Comparison of ENCODE assay signal across 7 mouse cellular contexts in the genomic region with DNA sequence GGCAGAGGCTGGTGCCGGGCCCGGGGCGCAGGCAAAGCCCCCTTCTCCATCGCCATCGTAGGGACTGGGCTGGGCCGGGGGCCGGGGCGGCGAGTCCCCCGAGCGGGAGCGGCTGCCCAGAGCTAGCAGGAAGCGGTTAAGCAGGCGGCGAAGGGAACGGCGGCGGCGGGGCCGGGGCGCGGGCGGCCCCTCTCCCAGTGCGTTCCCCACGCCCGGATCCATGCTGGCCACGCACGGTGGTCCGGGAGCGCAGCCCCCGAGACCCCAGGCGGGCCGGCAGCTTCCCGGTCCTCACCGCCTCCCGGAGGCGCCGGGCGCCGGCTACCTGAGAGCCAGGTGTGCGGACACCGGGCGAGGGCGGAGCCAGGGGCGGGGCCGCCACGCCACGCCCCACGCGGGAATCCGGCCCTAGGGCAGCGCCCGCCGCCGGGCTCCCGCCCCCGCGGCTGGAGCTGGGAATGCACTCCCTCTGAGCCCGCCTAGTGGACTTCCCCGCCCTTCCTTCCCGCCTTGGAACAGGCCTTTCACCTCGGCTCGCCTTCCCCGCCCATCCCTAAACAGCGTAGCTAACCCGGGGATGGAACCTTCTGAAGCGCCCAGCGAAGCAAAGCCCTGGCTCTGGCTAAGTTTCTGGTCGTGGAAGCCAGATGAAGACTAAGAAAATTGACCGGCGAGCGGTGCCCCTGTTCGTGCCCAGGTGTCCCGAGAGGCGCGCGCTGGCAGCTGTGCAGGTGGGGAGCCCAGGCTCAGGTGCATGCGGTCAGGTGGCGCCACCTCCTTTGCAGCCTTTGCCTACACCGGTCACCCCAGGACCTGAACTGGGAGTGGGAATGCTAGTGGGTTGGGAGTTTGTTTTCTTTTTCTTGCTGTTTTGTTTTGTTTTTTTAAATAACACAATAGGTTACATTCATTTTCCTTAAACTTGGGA. TPM values are rescaled to one million over a fixed set of nuclear protein-coding genes. Genes with fewer than 3 reads are reported as not detected.
DNase-seq lines count a peak whose midpoint lies in the region; ATAC-seq and TF ChIP-seq lines count a peak whose summit lies in the region.

A gene (minus strand): TSS at position 327 of the 928 bp plus-strand sequence.

- DNase-seq in Patski (ENCODE audit: low read depth, low spot score) = no peak
- DNase-seq in gastrocnemius, postnatal 10 days = peak; percentile 47
- DNase-seq in hindbrain, postnatal 0 days (ENCODE audit: low spot score) = peak; percentile 53
- peak; percentile 46 for DNase-seq in liver, adult 2 months (ENCODE audit: extremely low read depth, low read depth, low spot score)
- peak; percentile 6 for DNase-seq in naive thymus-derived CD4-positive, alpha-beta T cell, adult 2 months (ENCODE audit: low read depth)
- peak; percentile 38 for DNase-seq in thymus, postnatal 14 days

- POLR2A ChIA-PET in Patski (lab: Charles Lee) = interaction anchor here (1.4 to 1.6 kb wide), 3 partner anchors 12 to 95 kb away, joined by 4 to 6 read pairs (median 4); no protein-coding TSS in a partner anchor

- in situ Hi-C loops in Patski (cut with MboI; ENCODE audit: low pct_unique_long_range_greater_than_20kb) = loop anchor here (5.0 kb wide), 1 partner anchor 100 kb away; no protein-coding TSS in a partner anchor

- TF ChIP-seq POLR2A in bone marrow macrophage, adult 2 months (IDR thresholded peaks at IDR 0.05; ENCODE audit: borderline replicate concordance, low read depth, low read length) = no peak
- TF ChIP-seq POLR2A in liver, adult 2 months (IDR thresholded peaks at IDR 0.05; ENCODE audit: extremely low read depth, insufficient read depth, low read length) = no peak

- no peaks in the 10 kb centered on the region for H3K27me3 ChIP-seq in Patski
- H3K27me3 ChIP-seq in hindbrain, postnatal 0 days (ENCODE audit: insufficient read depth, low read length) = peaks cover 8% of the 10 kb centered on the region; the same call in 1 of the 2 replicates
- no peaks in the 10 kb centered on the region for H3K27me3 ChIP-seq in liver, adult 2 months (ENCODE audit: control insufficient read depth, insufficient read depth, low read length)

- H3K9ac ChIP-seq in hindbrain, postnatal 0 days (replicated peaks; ENCODE audit: low read length) = peak within 1 kb of the TSS; percentile 60
- H3K9ac ChIP-seq in liver, adult 2 months (ENCODE audit: low read depth, low read length) = peak within 1 kb of the TSS; percentile 37; the same call in 1 of the 2 replicates

- TF ChIP-seq CTCF in Patski (IDR thresholded peaks at IDR 0.05) = peak; percentile 9
- TF ChIP-seq CTCF in bone marrow macrophage, adult 2 months (IDR thresholded peaks at IDR 0.05; ENCODE audit: low read depth, low read length) = no peak
- TF ChIP-seq CTCF in hindbrain, postnatal 0 days (IDR thresholded peaks at IDR 0.05; ENCODE audit: low read depth) = no peak
- peak; percentile 31 for TF ChIP-seq CTCF in liver, adult 2 months (IDR thresholded peaks at IDR 0.05; ENCODE audit: low read depth, low read length)

- peak; percentile 84 for ATAC-seq in Patski
- peak; percentile 65; the same call in 1 of the 2 replicates for ATAC-seq in hindbrain, postnatal 0 days

- H3K9me3 ChIP-seq in hindbrain, postnatal 0 days (ENCODE audit: low read length) = no peaks in the 10 kb centered on the region

- no peaks in the 10 kb centered on the region for H3K79me2 ChIP-seq in liver, adult 2 months (ENCODE audit: control insufficient read depth, insufficient read depth, low read length)

- H3K27ac ChIP-seq in bone marrow macrophage, adult 2 months (ENCODE audit: insufficient read depth, low read depth, low read length) = no peak within 1 kb of the TSS
- no peak within 1 kb of the TSS; the same call in 1 of the 2 replicates for H3K27ac ChIP-seq in hindbrain, postnatal 0 days
- H3K27ac ChIP-seq in liver, adult 2 months (replicated peaks; ENCODE audit: insufficient read depth, low read depth, low read length) = no peak within 1 kb of the TSS

- peak within 1 kb of the TSS; percentile 98 for H3K4me2 ChIP-seq in hindbrain, postnatal 0 days (ENCODE audit: low read depth, low read length)

- peak within 1 kb of the TSS; percentile 59 for H3K4me3 ChIP-seq in bone marrow macrophage, adult 2 months (ENCODE audit: insufficient read depth, low read length)
- H3K4me3 ChIP-seq in hindbrain, postnatal 0 days (ENCODE audit: low read length) = peak within 1 kb of the TSS; percentile 57
- H3K4me3 ChIP-seq in liver, adult 2 months (ENCODE audit: insufficient read depth, low read depth, low read length) = peak within 1 kb of the TSS; percentile 48

- WGBS in hindbrain, postnatal 0 days = 0% methylated on average over 73 of the region's 80 CpGs
- under 1% methylated on average over 71 of the region's 80 CpGs for WGBS in liver, adult 2 months

- H3K4me1 ChIP-seq in bone marrow macrophage, adult 2 months (ENCODE audit: control insufficient read depth, insufficient read depth, low read length) = no peaks in the 10 kb centered on the region
- H3K4me1 ChIP-seq in hindbrain, postnatal 0 days (ENCODE audit: insufficient read depth, low read length) = no peaks in the 10 kb centered on the region
- H3K4me1 ChIP-seq in liver, adult 2 months (ENCODE audit: control insufficient read depth, insufficient read depth, low read length) = no peaks in the 10 kb centered on the region; the same call in 1 of the 2 replicates

- H3K36me3 ChIP-seq in hindbrain, postnatal 0 days (ENCODE audit: insufficient read depth, low read length) = no peaks in the 10 kb centered on the region
- no peaks in the 10 kb centered on the region for H3K36me3 ChIP-seq in liver, adult 2 months (ENCODE audit: control insufficient read depth, insufficient read depth, low read length)

- CTCF ChIA-PET in Patski (lab: Charles Lee) = interaction anchor here (1.2 to 2.0 kb wide), 7 partner anchors 15 to 593 kb away, joined by 3 to 5 read pairs (median 4); no protein-coding TSS in a partner anchor

RNA-seq across cellular contexts. Expression of the gene that starts here (rescaled TPM):
- 6.6 TPM for polyA plus RNA-seq in Patski (2021)
- not detected in 2 replicates for polyA plus RNA-seq in bone marrow macrophage, adult 2 months (2012; ENCODE audit: insufficient read depth, insufficient read length, missing spikeins)
- total RNA-seq in gastrocnemius, postnatal 10 days (2021) = 1 to 10 TPM; 1.1 to 1.7 TPM
- total RNA-seq in hindbrain, postnatal 0 days (2014; rRNA removed) = 0.94 and 1.6 TPM in 2 replicates
- 0.37 and 0.68 TPM in 2 replicates for polyA plus RNA-seq in hindbrain, postnatal 0 days (2015; fragmentation: Nextera tagmentation; extraction: Ambion mirVana)
- 0.27 TPM in 1 of 2 replicates, not detected in the other for total RNA-seq in liver, adult 2 months (2014; rRNA removed)
- polyA plus RNA-seq in liver, adult 2 months (2012; rRNA removed) = 0.04 TPM in 2 replicates

Comparison
In these comparisons a context has a peak if more than half of its experiments do, and no peak if none do; other contexts are left out.
1. Peak in DNase-seq, H3K4me3 ChIP-seq and H3K9ac ChIP-seq in liver, adult 2 months; RNA of the gene not detected or under 1 TPM.
2. CTCF ChIP-seq: peak in Patski (single experiment) and liver, adult 2 months (single experiment); none in bone marrow macrophage, adult 2 months (single experiment) and hindbrain, postnatal 0 days (single experiment).
3. Peak in every context shown above with its lines, with median percentiles within 50 percentile points of each other: H3K4me3 ChIP-seq.